Mouse (Mus musculus) thymus, adult 2 months (tissue): ENCODE measurements around the gene Zfp994.
"Not testable (repeated sequence)": the region's sequence is repeated elsewhere in the genome, so short reads cannot be mapped to it uniquely, and the experiment has no call there.

Source experiments
- CTCF ChIP-seq: fragments of 200-500 bp; IDR thresholded peaks from 2 replicates; pipeline ENCODE4 v1.5.1; 2012; ENCODE audit warnings: mild to moderate bottlenecking, control low read depth, low read length, moderate library complexity, borderline replicate concordance; ENCODE audit not compliant: control insufficient read depth, poor library complexity, insufficient read depth; ENCODE audit errors: extremely low read depth
- POLR2A ChIP-seq: fragments of 200-500 bp; IDR thresholded peaks from 2 replicates; pipeline ENCODE4 v1.6.1; 2012; ENCODE audit warnings: mild to moderate bottlenecking, low read length, control low read depth, moderate library complexity; ENCODE audit not compliant: control insufficient read depth, poor library complexity, insufficient read depth; ENCODE audit errors: extremely low read depth

- not testable (repeated sequence) for TF ChIP-seq CTCF, POLR2A
Observed at GRCm38 (mm10) chr17:22225015-22225414, 401 bp downstream of the Zfp994 start.
